ENCODE assay signal across 25 mouse cellular contexts in the genomic region with DNA sequence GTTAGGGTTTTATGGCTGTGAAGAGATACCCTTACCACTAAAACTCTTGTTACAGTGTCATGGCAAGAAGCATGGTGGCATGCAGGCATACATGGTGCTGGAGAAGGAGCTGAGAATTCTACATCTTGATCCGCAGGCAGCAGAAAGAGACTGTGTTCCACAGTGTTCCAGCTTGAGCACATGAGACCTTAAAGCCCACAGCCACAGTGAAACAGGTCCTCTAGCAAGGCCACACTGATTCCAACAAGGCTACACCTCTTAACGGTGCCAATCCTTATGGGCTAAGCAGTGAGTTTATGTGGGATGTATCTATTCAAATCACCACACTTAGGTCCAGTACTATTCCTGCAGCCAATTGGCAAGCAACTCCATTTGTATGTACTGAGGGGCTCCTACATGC. TPM values are rescaled to one million over a fixed set of nuclear protein-coding genes. Genes with fewer than 3 reads are reported as not detected.
DNase-seq lines count a peak whose midpoint lies in the region; ATAC-seq and TF ChIP-seq lines count a peak whose summit lies in the region.
"Had no signal": no experiment of that assay in that cellular context is flagged by ENCODE, and none has a peak within 500 bp of the region (broad histone marks: within the 10 kb centered on the region; RNA-seq: fewer than 3 reads in every experiment).

No protein-coding gene starts in this region.

- H3K27me3 ChIP-seq in liver, adult 2 months (ENCODE audit: control insufficient read depth, insufficient read depth, low read length), result no peaks in the 10 kb centered on the region
- peaks cover 17% of the 10 kb centered on the region for H3K27me3 ChIP-seq in liver, embryonic 11.5 days (replicated peaks; ENCODE audit: control insufficient read depth, insufficient read depth, low read length)
- H3K27me3 ChIP-seq in lung, embryonic 15.5 days, result no peaks in the 10 kb centered on the region
- no peaks in the 10 kb centered on the region for H3K27me3 ChIP-seq in stomach, embryonic 16.5 days (ENCODE audit: control insufficient read depth, insufficient read depth, low read length)
- H3K27me3 ChIP-seq in stomach, postnatal 0 days (ENCODE audit: control insufficient read depth, insufficient read depth, low read length), result no peaks in the 10 kb centered on the region
- H3K27me3 ChIP-seq: embryonic facial prominence, embryonic 12.5 days; embryonic facial prominence, embryonic 15.5 days; heart, embryonic 12.5 days; heart, embryonic 15.5 days had no signal

- DNase-seq in gastrocnemius, adult 2 months, result no peak
- no peak for DNase-seq in gastrocnemius, adult 18-20 months (ENCODE audit: low spot score)
- DNase-seq in liver, adult 2 months (ENCODE audit: extremely low read depth, low read depth, low spot score), result no peak
- no peak for DNase-seq in liver, embryonic 11.5 days (ENCODE audit: low spot score)
- no peak for DNase-seq in lung, postnatal 4 days
- no peak for DNase-seq in stomach, postnatal 0 days (ENCODE audit: low spot score)
- DNase-seq: adrenal gland, adult 8-10 months; adrenal gland, postnatal 25 days; cerebellum, adult 18-20 months; cerebellum, postnatal 14 days; forebrain, postnatal 0 days; gastrocnemius, postnatal 10 days; gastrocnemius, postnatal 36 days had no signal

- peaks cover 34% of the 10 kb centered on the region for H3K4me1 ChIP-seq in liver, adult 2 months (ENCODE audit: control insufficient read depth, insufficient read depth, low read length)
- peaks cover 17% of the 10 kb centered on the region for H3K4me1 ChIP-seq in liver, embryonic 11.5 days (replicated peaks; ENCODE audit: control insufficient read depth, insufficient read depth, low read length)
- peaks cover 55% of the 10 kb centered on the region for H3K4me1 ChIP-seq in lung, embryonic 15.5 days
- peaks cover 29% of the 10 kb centered on the region for H3K4me1 ChIP-seq in stomach, embryonic 16.5 days (ENCODE audit: control insufficient read depth, insufficient read depth, low read length)
- H3K4me1 ChIP-seq in stomach, postnatal 0 days (replicated peaks; ENCODE audit: control insufficient read depth, insufficient read depth), result peaks cover 12% of the 10 kb centered on the region

- TF ChIP-seq CTCF in gastrocnemius, adult 2 months (IDR thresholded peaks at IDR 0.05), result no peak
- no peak for TF ChIP-seq CTCF in liver, adult 2 months (IDR thresholded peaks at IDR 0.05; ENCODE audit: low read depth, low read length)
- no peak for TF ChIP-seq CTCF in stomach, postnatal 0 days (IDR thresholded peaks at IDR 0.05; ENCODE audit: low read depth)

- 85% methylated on average over 2 of the region's 2 CpGs for WGBS in liver, adult 2 months
- 81% methylated on average over 2 of the region's 2 CpGs for WGBS in liver, embryonic 11.5 days
- WGBS in lung, embryonic 15.5 days, result 89% methylated on average over 2 of the region's 2 CpGs
- 91% methylated on average over 2 of the region's 2 CpGs for WGBS in stomach, embryonic 16.5 days
- 91% methylated on average over 2 of the region's 2 CpGs for WGBS in stomach, postnatal 0 days

- no peak overlapping the region for H3K9ac ChIP-seq in liver, adult 2 months (ENCODE audit: low read depth, low read length)
- no peak overlapping the region for H3K9ac ChIP-seq in liver, embryonic 11.5 days (ENCODE audit: low read depth, low read length)
- no peak overlapping the region for H3K9ac ChIP-seq in lung, embryonic 15.5 days
- H3K9ac ChIP-seq in stomach, embryonic 16.5 days (ENCODE audit: low read length), result no peak overlapping the region
- no peak overlapping the region for H3K9ac ChIP-seq in stomach, postnatal 0 days (ENCODE audit: low read length)
- H3K9ac ChIP-seq: embryonic facial prominence, embryonic 12.5 days; embryonic facial prominence, embryonic 15.5 days; forebrain, postnatal 0 days; heart, embryonic 12.5 days; heart, embryonic 15.5 days; hindbrain, embryonic 13.5 days had no signal

- H3K4me3 ChIP-seq in gastrocnemius, adult 2 months, result no peak overlapping the region
- no peak overlapping the region for H3K4me3 ChIP-seq in liver, adult 2 months (ENCODE audit: insufficient read depth, low read depth, low read length)
- no peak overlapping the region for H3K4me3 ChIP-seq in liver, embryonic 11.5 days (ENCODE audit: low read depth, low read length)
- H3K4me3 ChIP-seq in lung, embryonic 15.5 days, result no peak overlapping the region
- no peak overlapping the region for H3K4me3 ChIP-seq in stomach, embryonic 16.5 days (replicated peaks; ENCODE audit: low read length)
- no peak overlapping the region for H3K4me3 ChIP-seq in stomach, postnatal 0 days (ENCODE audit: low read depth, low read length)
- H3K4me3 ChIP-seq: embryonic facial prominence, embryonic 12.5 days; embryonic facial prominence, embryonic 15.5 days; heart, embryonic 12.5 days; heart, embryonic 15.5 days; hindbrain, embryonic 10.5 days; hindbrain, embryonic 13.5 days had no signal

- intact Hi-C loops in gastrocnemius, adult 2 months (cut with DNase I), result no loop called here

- H3K36me3 ChIP-seq in liver, adult 2 months (ENCODE audit: control insufficient read depth, insufficient read depth, low read length), result no peaks in the 10 kb centered on the region
- H3K36me3 ChIP-seq in liver, embryonic 11.5 days (ENCODE audit: control insufficient read depth, insufficient read depth, low read length), result no peaks in the 10 kb centered on the region
- H3K36me3 ChIP-seq in lung, embryonic 15.5 days, result no peaks in the 10 kb centered on the region
- H3K36me3 ChIP-seq in stomach, embryonic 16.5 days (ENCODE audit: control insufficient read depth, insufficient read depth, low read length), result no peaks in the 10 kb centered on the region
- H3K36me3 ChIP-seq in stomach, postnatal 0 days (ENCODE audit: control insufficient read depth, insufficient read depth, low read length), result no peaks in the 10 kb centered on the region
- H3K36me3 ChIP-seq: heart, embryonic 15.5 days; hindbrain, embryonic 10.5 days; hindbrain, embryonic 13.5 days had no signal

- no peaks in the 10 kb centered on the region for H3K79me2 ChIP-seq in liver, adult 2 months (ENCODE audit: control insufficient read depth, insufficient read depth, low read length)

- no peak for ATAC-seq in liver, embryonic 11.5 days (replicated peaks; ENCODE audit: low FRiP score)
- ATAC-seq in lung, embryonic 15.5 days (ENCODE audit: borderline replicate concordance, extremely low read depth, low FRiP score, low TSS enrichment), result no peak
- ATAC-seq in stomach, embryonic 16.5 days (ENCODE audit: insufficient read depth, low FRiP score), result no peak
- no peak for ATAC-seq in stomach, postnatal 0 days (ENCODE audit: low FRiP score, low TSS enrichment)
- ATAC-seq: activated CD4-positive, CD25-positive, alpha-beta regulatory T cell, adult 4 months; forebrain, embryonic 14.5 days; forebrain, postnatal 0 days; hindbrain, embryonic 16.5 days had no signal

- H3K27ac ChIP-seq in gastrocnemius, adult 2 months, result peak overlapping the region; percentile 95
- peak overlapping the region; percentile 79 for H3K27ac ChIP-seq in liver, adult 2 months (replicated peaks; ENCODE audit: insufficient read depth, low read depth, low read length)
- no peak overlapping the region for H3K27ac ChIP-seq in liver, embryonic 11.5 days (ENCODE audit: low read depth, low read length)
- H3K27ac ChIP-seq in lung, embryonic 15.5 days, result peak overlapping the region; percentile 75
- H3K27ac ChIP-seq in stomach, embryonic 16.5 days (ENCODE audit: low read length), result 0 out of 2 replicates have a peak overlapping the region, but pooled peaks have one; percentile 46
- H3K27ac ChIP-seq in stomach, postnatal 0 days (replicated peaks), result no peak overlapping the region
- H3K27ac ChIP-seq: embryonic facial prominence, embryonic 12.5 days; heart, embryonic 15.5 days; hindbrain, embryonic 10.5 days; hindbrain, embryonic 13.5 days had no signal

- TF ChIP-seq POLR2A in liver, adult 2 months (IDR thresholded peaks at IDR 0.05; ENCODE audit: extremely low read depth, insufficient read depth, low read length), result no peak

- no peaks in the 10 kb centered on the region for H3K9me3 ChIP-seq in liver, embryonic 11.5 days (ENCODE audit: control insufficient read depth, low read length)
- no peaks in the 10 kb centered on the region for H3K9me3 ChIP-seq in lung, embryonic 15.5 days
- H3K9me3 ChIP-seq in stomach, embryonic 16.5 days (replicated peaks; ENCODE audit: control insufficient read depth, low read length), result no peaks in the 10 kb centered on the region
- no peaks in the 10 kb centered on the region for H3K9me3 ChIP-seq in stomach, postnatal 0 days (ENCODE audit: control insufficient read depth, low read length)
- H3K9me3 ChIP-seq: embryonic facial prominence, embryonic 12.5 days; embryonic facial prominence, embryonic 15.5 days; heart, embryonic 12.5 days; heart, embryonic 15.5 days; hindbrain, embryonic 10.5 days; hindbrain, embryonic 13.5 days had no signal

- no peak overlapping the region for H3K4me2 ChIP-seq in liver, embryonic 11.5 days
- no peak overlapping the region for H3K4me2 ChIP-seq in lung, embryonic 15.5 days
- no peak overlapping the region for H3K4me2 ChIP-seq in stomach, embryonic 16.5 days (ENCODE audit: low read depth, low read length)
- H3K4me2 ChIP-seq in stomach, postnatal 0 days (replicated peaks; ENCODE audit: low read depth), result no peak overlapping the region
- H3K4me2 ChIP-seq: embryonic facial prominence, embryonic 12.5 days; embryonic facial prominence, embryonic 15.5 days; heart, embryonic 12.5 days; heart, embryonic 15.5 days; hindbrain, embryonic 13.5 days had no signal

- no peak for TF ChIP-seq EP300 in stomach, postnatal 0 days (optimal IDR thresholded peaks at IDR 0.05)

RNA-seq across cellular contexts. Expression of gene Marveld1, which starts 1.5 kb away (rescaled TPM):
- 1 to 10 TPM; 4.8 to 7.2 TPM for total RNA-seq in gastrocnemius, adult 2 months (2021)
- total RNA-seq in gastrocnemius, adult 18-20 months (2021), result 1 to 10 TPM; 5.3 to 6.9 TPM
- total RNA-seq in liver, adult 2 months (2014; rRNA removed), result 11.9 and 12.1 TPM in 2 replicates
- polyA plus RNA-seq in liver, adult 2 months (2012; rRNA removed), result 25.7 and 29.8 TPM in 2 replicates
- polyA plus RNA-seq in liver, embryonic 11.5 days (2014; fragmentation: Nextera tagmentation; extraction: Ambion mirVana), result 4.3 and 5.4 TPM in 2 replicates
- polyA plus RNA-seq in lung, embryonic 15.5 days (2015; fragmentation: Nextera tagmentation; extraction: Ambion mirVana), result 17.1 and 21.0 TPM in 2 replicates
- 8.7 and 8.9 TPM in 2 replicates for polyA plus RNA-seq in stomach, embryonic 16.5 days (2015; fragmentation: Nextera tagmentation; extraction: Ambion mirVana)
- 15.3 and 23.6 TPM in 2 replicates for polyA plus RNA-seq in stomach, postnatal 0 days (2015; fragmentation: Nextera tagmentation; extraction: Ambion mirVana)

RNA-seq across cellular contexts. Expression of gene Avpi1, which starts 16.9 kb away (rescaled TPM):
- total RNA-seq in gastrocnemius, adult 2 months (2021), result 1 to 10 TPM; 8.7 to 9.0 TPM
- 10 to 100 TPM in 1 of 2 experiments, 1 to 10 TPM in 1; 9.1 to 10.4 TPM for total RNA-seq in gastrocnemius, adult 18-20 months (2021)
- 49.0 and 53.6 TPM in 2 replicates for total RNA-seq in liver, adult 2 months (2014; rRNA removed)
- 35.9 and 38.2 TPM in 2 replicates for polyA plus RNA-seq in liver, adult 2 months (2012; rRNA removed)
- 19.9 and 21.6 TPM in 2 replicates for polyA plus RNA-seq in liver, embryonic 11.5 days (2014; fragmentation: Nextera tagmentation; extraction: Ambion mirVana)
- 64.3 and 64.4 TPM in 2 replicates for polyA plus RNA-seq in lung, embryonic 15.5 days (2015; fragmentation: Nextera tagmentation; extraction: Ambion mirVana)
- polyA plus RNA-seq in stomach, embryonic 16.5 days (2015; fragmentation: Nextera tagmentation; extraction: Ambion mirVana), result 52.4 and 63.5 TPM in 2 replicates
- polyA plus RNA-seq in stomach, postnatal 0 days (2015; fragmentation: Nextera tagmentation; extraction: Ambion mirVana), result 108 and 117 TPM in 2 replicates

RNA-seq across cellular contexts. Expression of gene Zfyve27, which starts 18.0 kb away (rescaled TPM):
- 10 to 100 TPM; 13.0 to 14.4 TPM for total RNA-seq in gastrocnemius, adult 2 months (2021)
- 10 to 100 TPM; 11.6 to 12.9 TPM for total RNA-seq in gastrocnemius, adult 18-20 months (2021)
- 11.1 and 13.4 TPM in 2 replicates for total RNA-seq in liver, adult 2 months (2014; rRNA removed)
- 14.1 and 22.0 TPM in 2 replicates for polyA plus RNA-seq in liver, adult 2 months (2012; rRNA removed)
- 15.2 and 15.8 TPM in 2 replicates for polyA plus RNA-seq in liver, embryonic 11.5 days (2014; fragmentation: Nextera tagmentation; extraction: Ambion mirVana)
- polyA plus RNA-seq in lung, embryonic 15.5 days (2015; fragmentation: Nextera tagmentation; extraction: Ambion mirVana), result 23.3 and 28.2 TPM in 2 replicates
- polyA plus RNA-seq in stomach, embryonic 16.5 days (2015; fragmentation: Nextera tagmentation; extraction: Ambion mirVana), result 23.8 and 24.5 TPM in 2 replicates
- 14.1 and 15.3 TPM in 2 replicates for polyA plus RNA-seq in stomach, postnatal 0 days (2015; fragmentation: Nextera tagmentation; extraction: Ambion mirVana)

RNA-seq across cellular contexts. Expression of gene Pi4k2a, which starts 55.5 kb away (rescaled TPM):
- total RNA-seq in gastrocnemius, adult 2 months (2021), result 10 to 100 TPM; 11.9 to 12.8 TPM
- total RNA-seq in gastrocnemius, adult 18-20 months (2021), result 10 to 100 TPM; 13.0 to 13.7 TPM
- total RNA-seq in liver, adult 2 months (2014; rRNA removed), result 20.2 and 23.8 TPM in 2 replicates
- polyA plus RNA-seq in liver, adult 2 months (2012; rRNA removed), result 43.3 and 46.1 TPM in 2 replicates
- 17.6 and 18.1 TPM in 2 replicates for polyA plus RNA-seq in liver, embryonic 11.5 days (2014; fragmentation: Nextera tagmentation; extraction: Ambion mirVana)
- 21.7 and 26.1 TPM in 2 replicates for polyA plus RNA-seq in lung, embryonic 15.5 days (2015; fragmentation: Nextera tagmentation; extraction: Ambion mirVana)
- polyA plus RNA-seq in stomach, embryonic 16.5 days (2015; fragmentation: Nextera tagmentation; extraction: Ambion mirVana), result 6.8 and 7.0 TPM in 2 replicates
- polyA plus RNA-seq in stomach, postnatal 0 days (2015; fragmentation: Nextera tagmentation; extraction: Ambion mirVana), result 20.8 and 21.6 TPM in 2 replicates

RNA-seq across cellular contexts. Expression of gene Sfrp5, which starts 56.3 kb away (rescaled TPM):
- total RNA-seq in gastrocnemius, adult 2 months (2021), result 1 to 10 TPM; 4.2 to 5.6 TPM
- 1 to 10 TPM; 3.0 to 9.3 TPM for total RNA-seq in gastrocnemius, adult 18-20 months (2021)
- total RNA-seq in liver, adult 2 months (2014; rRNA removed), result not detected in 2 replicates
- polyA plus RNA-seq in liver, adult 2 months (2012; rRNA removed), result 0.12 TPM in 1 of 2 replicates, not detected in the other
- polyA plus RNA-seq in liver, embryonic 11.5 days (2014; fragmentation: Nextera tagmentation; extraction: Ambion mirVana), result 3.5 and 5.2 TPM in 2 replicates
- 0.95 and 1.1 TPM in 2 replicates for polyA plus RNA-seq in lung, embryonic 15.5 days (2015; fragmentation: Nextera tagmentation; extraction: Ambion mirVana)
- polyA plus RNA-seq in stomach, embryonic 16.5 days (2015; fragmentation: Nextera tagmentation; extraction: Ambion mirVana), result 6.7 and 6.9 TPM in 2 replicates
- 0.55 and 0.74 TPM in 2 replicates for polyA plus RNA-seq in stomach, postnatal 0 days (2015; fragmentation: Nextera tagmentation; extraction: Ambion mirVana)
- total RNA-seq: granulocyte monocyte progenitor cell, adult 5-6 weeks had no signal
- polyA plus RNA-seq: activated CD4-positive, CD25-positive, alpha-beta regulatory T cell, adult 4 months had no signal

Comparison
In these comparisons a context has a peak if more than half of its experiments do, and no peak if none do; other contexts are left out.
1. H3K27ac ChIP-seq: peak in gastrocnemius, adult 2 months (single experiment), liver, adult 2 months (single experiment), lung, embryonic 15.5 days (single experiment) and stomach, embryonic 16.5 days (single experiment); none in liver, embryonic 11.5 days (single experiment) and stomach, postnatal 0 days (single experiment).